Mouse (Mus musculus): ENCODE data around the gene Sergef. TPM values are rescaled to one million over a fixed set of nuclear protein-coding genes. Genes with fewer than 3 reads are reported as not detected.
"Not testable (repeated sequence)": the region's sequence is repeated elsewhere in the genome, so short reads cannot be mapped to it uniquely, and the experiment has no call there.

Gene Sergef
- polyA plus RNA-seq, 1 experiment from 2014 or later: 16.8 TPM

GRCm38 (mm10) chr7:46667256-46667655, 27.6 kb upstream of the Sergef start:
- no peak overlapping the region for H3K4me3 ChIP-seq (ENCODE audit: low read depth, low read length)
- no peaks in the 10 kb centered on the region for H3K9me3 ChIP-seq (ENCODE audit: control insufficient read depth, low read length)
- no peaks in the 10 kb centered on the region for H3K4me1 ChIP-seq (replicated peaks; ENCODE audit: control insufficient read depth, insufficient read depth, low read length)
- H3K4me2 ChIP-seq (ENCODE audit: low read length): peak overlapping the region; percentile 29
- H3K9ac ChIP-seq (ENCODE audit: low read length): no peak overlapping the region
- peak; percentile 70; the same call in 1 of the 2 replicates for ATAC-seq (replicated peaks; ENCODE audit: low FRiP score, low TSS enrichment, low read depth)
- DNase-seq (ENCODE audit: low spot score): no peak
- H3K27ac ChIP-seq (ENCODE audit: low read depth): no peak overlapping the region
- WGBS: 1% methylated on average over 21 of the region's 21 CpGs
- H3K36me3 ChIP-seq (ENCODE audit: control insufficient read depth, insufficient read depth, low read length): no peaks in the 10 kb centered on the region
- H3K27me3 ChIP-seq (replicated peaks; ENCODE audit: control insufficient read depth, insufficient read depth, low read length): no peaks in the 10 kb centered on the region

- no peak overlapping the region for H3K27ac ChIP-seq (ENCODE audit: low read depth)
- DNase-seq (ENCODE audit: low spot score): no peak
- no peak overlapping the region for H3K4me2 ChIP-seq (ENCODE audit: low read length)
- H3K9ac ChIP-seq (ENCODE audit: low read length): no peak overlapping the region
- WGBS: 37% methylated on average over 9 of the region's 9 CpGs
- no peaks in the 10 kb centered on the region for H3K36me3 ChIP-seq (ENCODE audit: control insufficient read depth, insufficient read depth, low read length)
- H3K4me3 ChIP-seq (ENCODE audit: low read depth, low read length): no peak overlapping the region
- no peaks in the 10 kb centered on the region; the same call in 1 of the 2 replicates for H3K27me3 ChIP-seq (replicated peaks; ENCODE audit: control insufficient read depth, insufficient read depth, low read length)
- H3K9me3 ChIP-seq (ENCODE audit: control insufficient read depth, low read length): no peaks in the 10 kb centered on the region
- H3K4me1 ChIP-seq (replicated peaks; ENCODE audit: control insufficient read depth, insufficient read depth, low read length): no peaks in the 10 kb centered on the region
- no peak for ATAC-seq (replicated peaks; ENCODE audit: low FRiP score, low TSS enrichment, low read depth)
Observed at GRCm38 (mm10) chr7:46665236-46665635, 25.6 kb upstream of the Sergef start.

- Histone ChIP-seq H3K9ac (ENCODE audit: low read length) (no peak overlapping the region), H3K4me2 (ENCODE audit: low read length) (no peak overlapping the region), H3K27ac (ENCODE audit: low read depth) (no peak overlapping the region), H3K9me3 (ENCODE audit: control insufficient read depth, low read length) (no peaks in the 10 kb centered on the region), H3K4me1 (replicated peaks; ENCODE audit: control insufficient read depth, insufficient read depth, low read length) (no peaks in the 10 kb centered on the region), H3K27me3 (replicated peaks; ENCODE audit: control insufficient read depth, insufficient read depth, low read length) (no peaks in the 10 kb centered on the region; the same call in 1 of the 2 replicates), H3K4me3 (ENCODE audit: low read depth, low read length) (no peak overlapping the region), H3K36me3 (ENCODE audit: control insufficient read depth, insufficient read depth, low read length) (no peaks in the 10 kb centered on the region)
- no peak for DNase-seq (ENCODE audit: low spot score)
- 53% methylated on average over 18 of the region's 18 CpGs for WGBS
- ATAC-seq (replicated peaks; ENCODE audit: low FRiP score, low TSS enrichment, low read depth): no peak
Observed at GRCm38 (mm10) chr7:46661591-46662090, 22.0 kb upstream of the Sergef start.

- Histone ChIP-seq H3K36me3 (ENCODE audit: control insufficient read depth, insufficient read depth, low read length) (no peaks in the 10 kb centered on the region), H3K27me3 (replicated peaks; ENCODE audit: control insufficient read depth, insufficient read depth, low read length) (no peaks in the 10 kb centered on the region), H3K9me3 (ENCODE audit: control insufficient read depth, low read length) (no peaks in the 10 kb centered on the region), H3K4me1 (replicated peaks; ENCODE audit: control insufficient read depth, insufficient read depth, low read length) (no peaks in the 10 kb centered on the region), H3K4me2 (ENCODE audit: low read length) (no peak overlapping the region), H3K9ac (ENCODE audit: low read length) (no peak overlapping the region), H3K27ac (ENCODE audit: low read depth) (no peak overlapping the region), H3K4me3 (ENCODE audit: low read depth, low read length) (no peak overlapping the region)
- no peak for DNase-seq (ENCODE audit: low spot score)
- 51% methylated on average over 2 of the region's 2 CpGs for WGBS
- no peak for ATAC-seq (replicated peaks; ENCODE audit: low FRiP score, low TSS enrichment, low read depth)
Observed at GRCm38 (mm10) chr7:46652279-46652678, 12.7 kb upstream of the Sergef start.

GRCm38 (mm10) chr7:46650231-46650630, 10.6 kb upstream of the Sergef start:
- not testable (repeated sequence) for H3K4me1 ChIP-seq (replicated peaks; ENCODE audit: control insufficient read depth, insufficient read depth, low read length); H3K4me2 ChIP-seq (ENCODE audit: low read length); DNase-seq (ENCODE audit: low spot score); H3K36me3 ChIP-seq (ENCODE audit: control insufficient read depth, insufficient read depth, low read length); H3K27ac ChIP-seq (ENCODE audit: low read depth); H3K9me3 ChIP-seq (ENCODE audit: control insufficient read depth, low read length); H3K9ac ChIP-seq (ENCODE audit: low read length); H3K4me3 ChIP-seq (ENCODE audit: low read depth, low read length); ATAC-seq (replicated peaks; ENCODE audit: low FRiP score, low TSS enrichment, low read depth); H3K27me3 ChIP-seq (replicated peaks; ENCODE audit: control insufficient read depth, insufficient read depth, low read length)
- 43% methylated on average over 5 of the region's 5 CpGs for WGBS

- Histone ChIP-seq H3K4me1 (replicated peaks; ENCODE audit: control insufficient read depth, insufficient read depth, low read length) (no peaks in the 10 kb centered on the region), H3K27ac (ENCODE audit: low read depth) (no peak overlapping the region), H3K4me3 (ENCODE audit: low read depth, low read length) (no peak overlapping the region), H3K9me3 (ENCODE audit: control insufficient read depth, low read length) (no peaks in the 10 kb centered on the region), H3K27me3 (replicated peaks; ENCODE audit: control insufficient read depth, insufficient read depth, low read length) (no peaks in the 10 kb centered on the region), H3K4me2 (ENCODE audit: low read length) (no peak overlapping the region), H3K9ac (ENCODE audit: low read length) (no peak overlapping the region), H3K36me3 (ENCODE audit: control insufficient read depth, insufficient read depth, low read length) (no peaks in the 10 kb centered on the region)
- no peak for ATAC-seq (replicated peaks; ENCODE audit: low FRiP score, low TSS enrichment, low read depth)
- no peak for DNase-seq (ENCODE audit: low spot score)
- 67% methylated on average over 4 of the region's 4 CpGs for WGBS
Observed at GRCm38 (mm10) chr7:46648431-46649140, 9.0 kb upstream of the Sergef start.

GRCm38 (mm10) chr7:46643172-46643571, 3.6 kb upstream of the Sergef start:
- H3K4me3 ChIP-seq (ENCODE audit: low read depth, low read length): no peak overlapping the region
- H3K27ac ChIP-seq (ENCODE audit: low read depth): no peak overlapping the region
- DNase-seq (ENCODE audit: low spot score) (no peak), ATAC-seq (replicated peaks; ENCODE audit: low FRiP score, low TSS enrichment, low read depth) (no peak)
- 77% methylated on average over 1 of the region's 1 CpGs for WGBS
- no peaks in the 10 kb centered on the region for H3K27me3 ChIP-seq (replicated peaks; ENCODE audit: control insufficient read depth, insufficient read depth, low read length)
- no peak overlapping the region for H3K4me2 ChIP-seq (ENCODE audit: low read length)
- peaks cover 6% of the 10 kb centered on the region for H3K4me1 ChIP-seq (replicated peaks; ENCODE audit: control insufficient read depth, insufficient read depth, low read length)
- H3K9ac ChIP-seq (ENCODE audit: low read length): no peak overlapping the region
- no peaks in the 10 kb centered on the region for H3K36me3 ChIP-seq (ENCODE audit: control insufficient read depth, insufficient read depth, low read length)
- no peaks in the 10 kb centered on the region for H3K9me3 ChIP-seq (ENCODE audit: control insufficient read depth, low read length)

GRCm38 (mm10) chr7:46640062-46640461, 455 bp upstream of the Sergef start:
- H3K27me3 ChIP-seq (replicated peaks; ENCODE audit: control insufficient read depth, insufficient read depth, low read length): no peaks in the 10 kb centered on the region
- peaks cover 6% of the 10 kb centered on the region for H3K4me1 ChIP-seq (replicated peaks; ENCODE audit: control insufficient read depth, insufficient read depth, low read length)
- H3K9ac ChIP-seq (ENCODE audit: low read length): peak overlapping the region; percentile 3; the same call in 1 of the 2 replicates
- 21% methylated on average over 17 of the region's 17 CpGs for WGBS
- ATAC-seq (replicated peaks; ENCODE audit: low FRiP score, low TSS enrichment, low read depth): 0 out of 2 replicates have a peak, but pooled peaks have one; percentile 1
- H3K9me3 ChIP-seq (ENCODE audit: control insufficient read depth, low read length): no peaks in the 10 kb centered on the region
- peak overlapping the region; percentile 89 for H3K4me2 ChIP-seq (ENCODE audit: low read length)
- peak overlapping the region; percentile 83 for H3K4me3 ChIP-seq (ENCODE audit: low read depth, low read length)
- H3K36me3 ChIP-seq (ENCODE audit: control insufficient read depth, insufficient read depth, low read length): no peaks in the 10 kb centered on the region
- DNase-seq (ENCODE audit: low spot score): no peak
- H3K27ac ChIP-seq (ENCODE audit: low read depth): no peak overlapping the region
